Mouse (Mus musculus) limb, embryonic 14.5 days (tissue): ENCODE results near the gene Rdh5. TPM values are rescaled to one million over a fixed set of nuclear protein-coding genes. Genes with fewer than 3 reads are reported as not detected.

Source experiments
- ATAC-seq: fragments of 200-750 bp; cut with Nextera tagmentation; 2 replicates; pipeline ENCODE4 v1.8.0; 2017; ENCODE audit warnings: low read depth, moderate number of reproducible peaks, moderate TSS enrichment; ENCODE audit not compliant: low FRiP score
- DNase-seq: peaks from one replicate; pipeline ENCODE4 v3.0.0-alpha.2; 2015; ENCODE audit warnings: low spot score
- H3K27ac ChIP-seq: fragments of 300-500 bp; sonication (generic); replicated peaks from 2 replicates; pipeline ENCODE4 v1.5.1; 2014; ENCODE audit warnings: low read depth, mild to moderate bottlenecking, low read length, moderate library complexity, mixed read lengths
- H3K27me3 ChIP-seq: fragments of 300-500 bp; sonication (generic); 2 replicates; pipeline ENCODE4 v1.6.1; 2014; ENCODE audit warnings: low read length, mixed read lengths; ENCODE audit not compliant: control insufficient read depth, insufficient read depth
- H3K36me3 ChIP-seq: fragments of 300-500 bp; sonication (generic); 2 replicates; pipeline ENCODE4 v1.6.1; 2014; ENCODE audit warnings: mild to moderate bottlenecking, low read length, moderate library complexity, mixed read lengths; ENCODE audit not compliant: control insufficient read depth, insufficient read depth
- H3K4me1 ChIP-seq: fragments of 300-500 bp; sonication (generic); 2 replicates; pipeline ENCODE4 v1.6.1; 2014; ENCODE audit warnings: antibody characterized with exemption, low read length, mixed read lengths; ENCODE audit not compliant: control insufficient read depth, insufficient read depth
- H3K4me2 ChIP-seq: fragments of 300-500 bp; sonication (generic); replicated peaks from 2 replicates; pipeline ENCODE4 v1.6.1; 2014; ENCODE audit warnings: low read depth, mild to moderate bottlenecking, low read length, moderate library complexity; ENCODE audit not compliant: severe bottlenecking
- H3K4me3 ChIP-seq: fragments of 300-500 bp; sonication (generic); replicated peaks from 2 replicates; pipeline ENCODE4 v1.5.1; 2014; ENCODE audit warnings: low read length
- H3K9ac ChIP-seq: fragments of 300-500 bp; sonication (generic); 2 replicates; pipeline ENCODE4 v1.6.1; 2014; ENCODE audit warnings: mild to moderate bottlenecking, low read depth, low read length, moderate library complexity; ENCODE audit not compliant: severe bottlenecking
- H3K9me3 ChIP-seq: fragments of 300-500 bp; sonication (generic); 2 replicates; pipeline ENCODE4 v1.6.1; 2016; ENCODE audit warnings: low read length; ENCODE audit not compliant: control insufficient read depth
- POLR2A ChIP-seq: fragments of 200-500 bp; IDR thresholded peaks from 2 replicates; pipeline ENCODE4 v1.8.0; 2012; ENCODE audit warnings: inconsistent platforms, mild to moderate bottlenecking, moderate library complexity, borderline replicate concordance; ENCODE audit not compliant: insufficient read depth, insufficient read length; ENCODE audit errors: extremely low read depth
- WGBS: fragments of 180-500 bp; shearing (Covaris S2); extraction: QIAGEN DNeasy Blood & Tissue Kit; methylation state at CpG from one replicate; pipeline ENCODE4 v1.1.7; 2014; 5-methylcytosine and 5-hydroxymethylcytosine counted together
- polyA plus RNA-seq, 2 experiments: library from polyadenylated mRNA; depleted of rRNA in 1 of 2; stranded (reverse) in 1 of 2; unstranded in 1 of 2; fragments of >200 nt; fragmentation: Nextera tagmentation in 1 of 2; extraction: Ambion mirVana in 1 of 2; gene quantifications; 2 replicates each; pipeline versions ENCODE4 v1.2.1 to v1.2.3; 2012 to 2014

Gene Rdh5
- polyA plus RNA-seq, 2 experiments = 11.8 to 17.9 TPM

DNA sequence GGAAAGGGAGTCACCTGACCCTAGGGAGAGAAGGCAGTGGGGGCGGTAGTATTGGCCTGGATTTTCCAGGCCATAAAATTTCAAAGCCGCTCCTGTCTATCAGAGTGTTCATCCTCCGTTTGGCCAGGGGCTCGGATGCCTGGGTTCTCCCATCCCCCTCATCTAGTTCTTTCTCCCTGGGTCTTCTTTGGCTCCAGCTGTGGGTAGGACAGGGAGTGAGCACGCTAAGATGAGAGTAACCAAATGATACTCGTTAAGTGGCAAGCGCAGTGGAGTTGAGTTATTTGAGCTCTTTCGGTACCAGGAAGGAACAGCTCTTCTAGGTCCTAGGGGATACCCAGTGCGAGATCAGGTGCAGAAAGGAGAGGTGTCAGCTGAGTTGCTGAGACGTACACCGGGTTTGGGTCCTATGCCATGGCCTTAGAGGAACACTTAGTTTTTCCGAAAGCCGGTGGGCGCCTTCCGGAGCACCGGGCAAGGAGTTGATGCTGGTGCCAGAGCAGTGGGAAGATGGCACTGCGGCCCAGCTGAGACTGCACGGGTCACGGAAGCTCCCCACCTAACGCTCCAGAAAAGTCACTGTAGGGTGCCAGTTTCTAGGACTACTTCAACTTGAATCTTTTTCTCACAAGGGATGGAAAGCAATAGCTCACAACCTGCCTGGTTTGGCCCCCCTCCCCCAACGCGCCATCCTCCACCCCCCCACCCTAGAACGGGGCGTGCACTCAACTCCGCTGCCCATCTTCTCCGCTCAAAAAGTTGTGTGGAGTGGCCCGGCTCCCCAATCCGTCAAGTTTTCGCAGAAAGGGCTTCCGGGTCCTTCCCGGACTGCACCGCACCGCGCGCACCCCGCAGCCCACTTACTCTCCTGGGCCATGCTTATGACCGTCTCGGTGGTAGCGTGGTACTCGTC lies 32.0 kb downstream of the Rdh5 start:
- peak overlapping the region; percentile 70 for H3K4me3 ChIP-seq
- no peaks in the 10 kb centered on the region for H3K27me3 ChIP-seq
- H3K27ac ChIP-seq = peak overlapping the region; percentile 90
- WGBS = under 1% methylated on average over 34 of the region's 40 CpGs
- H3K4me2 ChIP-seq = peak overlapping the region; percentile 89
- peak overlapping the region; percentile 74 for H3K9ac ChIP-seq
- peaks cover 23% of the 10 kb centered on the region for H3K36me3 ChIP-seq
- no peaks in the 10 kb centered on the region for H3K9me3 ChIP-seq
- DNase-seq (no peak), ATAC-seq (peak; percentile 1; the same call in 1 of the 2 replicates)
- no peak for TF ChIP-seq POLR2A
- peaks cover 20% of the 10 kb centered on the region for H3K4me1 ChIP-seq

DNA sequence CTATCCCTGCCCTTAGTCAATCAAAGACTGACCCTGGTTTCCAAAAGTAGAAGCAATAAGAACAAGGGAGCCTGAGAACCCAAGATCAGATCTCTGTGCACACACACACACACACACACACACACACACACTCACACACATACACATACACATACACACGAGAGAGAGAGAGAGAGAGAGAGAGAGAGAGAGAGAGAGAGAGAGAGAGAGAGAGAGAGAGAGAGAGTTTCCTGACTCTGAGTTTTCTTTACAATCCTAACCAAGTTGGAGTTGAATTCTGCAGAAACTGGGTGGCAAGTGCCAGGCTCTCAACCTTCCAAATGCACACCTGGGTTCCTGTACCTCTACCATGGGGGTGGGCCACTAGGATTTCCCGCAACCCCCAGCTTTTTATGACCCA lies 32.8 kb downstream of the Rdh5 start:
- Histone ChIP-seq H3K27ac (peak overlapping the region; percentile 90; the same call in 1 of the 2 replicates), H3K9me3 (no peaks in the 10 kb centered on the region), H3K27me3 (no peaks in the 10 kb centered on the region), H3K4me3 (peak overlapping the region; percentile 70), H3K4me2 (peak overlapping the region; percentile 89), H3K9ac (peak overlapping the region; percentile 74), H3K4me1 (peaks cover 20% of the 10 kb centered on the region), H3K36me3 (peaks cover 28% of the 10 kb centered on the region)
- WGBS = 6% methylated on average over 2 of the region's 2 CpGs
- TF ChIP-seq POLR2A = no peak
- no peak for DNase-seq
- no peak for ATAC-seq

DNA sequence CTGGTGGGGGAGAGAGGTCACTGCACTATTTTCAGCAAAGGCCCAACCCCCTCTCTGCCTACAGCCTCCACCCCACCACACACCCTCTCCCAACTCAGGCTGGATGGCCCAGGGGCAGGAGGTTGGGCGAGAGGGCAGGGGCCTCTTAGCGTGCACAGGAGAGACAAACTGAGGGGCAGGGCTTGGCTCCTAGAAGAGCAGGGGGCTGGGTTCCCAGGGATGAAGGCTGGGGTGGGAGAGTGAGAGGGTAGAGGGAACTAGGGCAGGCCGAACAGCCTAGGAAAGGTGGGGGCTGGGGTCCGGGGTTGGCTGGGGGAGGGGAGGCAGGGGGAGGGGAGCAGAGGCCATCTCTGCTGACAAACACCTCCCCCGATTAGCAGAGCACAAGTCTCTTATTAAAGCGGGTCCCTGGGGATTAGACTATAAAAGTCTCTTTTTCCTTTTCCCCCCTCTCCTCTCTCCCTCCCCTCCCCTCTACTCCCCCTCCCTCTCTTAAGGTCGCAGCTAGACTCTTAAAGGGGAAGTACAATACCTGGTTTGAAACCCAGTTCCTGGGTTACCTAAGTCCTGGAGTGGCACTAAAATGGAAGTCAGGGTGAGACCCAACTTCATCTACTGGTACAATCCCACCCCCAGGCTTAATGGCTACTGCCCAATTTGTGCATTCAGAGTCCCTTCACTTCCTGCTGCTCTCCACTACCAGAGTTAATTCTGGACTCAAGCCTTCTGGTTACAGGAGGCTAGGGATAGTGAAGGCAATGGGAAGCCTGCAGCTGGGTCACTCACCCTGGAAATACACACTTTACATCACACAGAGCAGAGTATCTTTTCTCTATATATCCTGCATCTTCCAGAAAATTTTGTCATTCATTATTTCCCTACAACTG lies 33.5 kb downstream of the Rdh5 start:
- WGBS = 0% methylated on average over 5 of the region's 7 CpGs
- no peaks in the 10 kb centered on the region for H3K9me3 ChIP-seq
- TF ChIP-seq POLR2A = no peak
- peaks cover 35% of the 10 kb centered on the region for H3K36me3 ChIP-seq
- DNase-seq (peak; percentile 89), ATAC-seq (peak; percentile 18)
- H3K9ac ChIP-seq = peak overlapping the region; percentile 47
- H3K27me3 ChIP-seq = no peaks in the 10 kb centered on the region
- H3K27ac ChIP-seq = peak overlapping the region; percentile 70
- peak overlapping the region; percentile 70 for H3K4me3 ChIP-seq
- peaks cover 20% of the 10 kb centered on the region for H3K4me1 ChIP-seq
- peak overlapping the region; percentile 89 for H3K4me2 ChIP-seq

DNA sequence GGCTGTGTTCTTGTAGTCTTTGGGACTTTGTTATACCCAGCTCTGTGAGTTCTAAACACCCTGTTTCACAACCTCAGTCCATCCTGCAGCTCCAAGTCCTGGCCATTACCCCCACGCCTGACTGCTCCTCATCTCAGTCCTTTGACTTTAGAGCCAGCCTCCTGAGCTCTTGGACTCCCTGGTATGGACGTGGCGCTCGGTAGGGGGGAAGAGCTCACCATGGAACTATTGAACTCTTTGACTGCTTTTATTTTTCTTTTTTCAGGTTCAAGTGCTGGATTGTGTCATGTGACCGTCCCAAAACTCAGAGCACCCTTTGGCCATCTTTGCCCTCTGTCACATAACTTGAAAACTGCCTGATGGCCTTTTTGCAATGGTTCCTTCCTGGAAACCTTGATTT lies 40.6 kb downstream of the Rdh5 start:
- no peaks in the 10 kb centered on the region for H3K9me3 ChIP-seq
- WGBS = 93% methylated on average over 5 of the region's 5 CpGs
- H3K27me3 ChIP-seq = no peaks in the 10 kb centered on the region
- ATAC-seq = no peak
- peaks cover 60% of the 10 kb centered on the region for H3K36me3 ChIP-seq
- H3K4me1 ChIP-seq = no peaks in the 10 kb centered on the region
- no peak overlapping the region for H3K9ac ChIP-seq
- H3K27ac ChIP-seq = no peak overlapping the region
- TF ChIP-seq POLR2A = no peak
- no peak overlapping the region for H3K4me2 ChIP-seq
- no peak overlapping the region for H3K4me3 ChIP-seq
- DNase-seq = no peak

DNA sequence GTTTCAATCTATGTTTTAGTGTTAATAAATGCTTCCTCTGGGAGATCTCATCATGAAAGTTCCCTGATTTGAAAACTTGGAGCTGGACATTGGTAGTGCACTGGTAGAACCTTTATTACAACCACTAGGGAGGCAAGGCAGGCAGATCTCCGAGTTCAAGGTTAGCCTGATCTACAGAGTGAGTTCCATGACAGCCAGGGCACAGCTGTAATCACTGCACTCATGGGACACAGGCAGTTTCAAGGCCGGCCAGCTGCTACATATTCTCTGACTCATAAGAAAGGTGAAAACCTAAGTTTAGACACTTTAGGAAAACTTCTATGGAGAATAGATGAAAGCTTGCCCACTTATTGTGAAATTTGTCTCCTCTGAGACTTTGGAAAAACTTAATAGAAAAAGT lies 43.9 kb downstream of the Rdh5 start:
- no peaks in the 10 kb centered on the region for H3K9me3 ChIP-seq
- ATAC-seq (no peak), DNase-seq (no peak)
- H3K4me2 ChIP-seq = no peak overlapping the region
- no peak for TF ChIP-seq POLR2A
- H3K27me3 ChIP-seq = no peaks in the 10 kb centered on the region
- WGBS = 65% methylated on average over 2 of the region's 2 CpGs
- no peak overlapping the region for H3K27ac ChIP-seq
- no peak overlapping the region for H3K9ac ChIP-seq
- H3K4me1 ChIP-seq = no peaks in the 10 kb centered on the region
- peaks cover 48% of the 10 kb centered on the region for H3K36me3 ChIP-seq
- no peak overlapping the region for H3K4me3 ChIP-seq
